Mouse (Mus musculus) liver, embryonic 14.5 days (tissue): Measurements from ENCODE around the gene Gm49387.

Source experiments
- CTCF ChIP-seq: IDR thresholded peaks from 2 replicates; pipeline ENCODE4 v1.5.1; 2016; ENCODE audit warnings: antibody characterized with exemption, low read depth, control low read depth
- EP300 ChIP-seq: IDR thresholded peaks from 2 replicates; pipeline ENCODE4 v1.6.1; 2016; ENCODE audit warnings: antibody characterized with exemption, low read depth

DNA sequence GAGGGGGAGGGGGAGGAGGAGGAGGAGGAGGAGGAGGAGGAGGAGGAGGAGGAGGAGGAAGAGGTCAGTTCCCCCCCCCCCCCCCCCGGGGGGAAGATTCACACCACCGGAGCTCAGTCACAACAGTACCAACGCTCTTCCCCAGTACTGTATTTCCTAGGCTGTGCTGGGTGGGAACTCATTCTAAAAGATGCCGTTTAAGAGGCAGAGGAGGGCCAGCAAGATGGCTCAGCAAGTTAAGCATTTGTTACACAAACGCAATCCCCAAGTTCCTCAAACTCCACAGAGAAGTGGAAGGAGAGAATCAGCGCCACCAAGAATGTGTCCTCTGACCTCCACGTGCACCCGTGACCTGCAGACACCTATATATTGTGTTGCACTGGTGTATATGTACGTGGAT is 57.6 kb downstream of the Gm49387 start:
- TF ChIP-seq CTCF (no peak), EP300 (no peak)
